In the genomic region with DNA sequence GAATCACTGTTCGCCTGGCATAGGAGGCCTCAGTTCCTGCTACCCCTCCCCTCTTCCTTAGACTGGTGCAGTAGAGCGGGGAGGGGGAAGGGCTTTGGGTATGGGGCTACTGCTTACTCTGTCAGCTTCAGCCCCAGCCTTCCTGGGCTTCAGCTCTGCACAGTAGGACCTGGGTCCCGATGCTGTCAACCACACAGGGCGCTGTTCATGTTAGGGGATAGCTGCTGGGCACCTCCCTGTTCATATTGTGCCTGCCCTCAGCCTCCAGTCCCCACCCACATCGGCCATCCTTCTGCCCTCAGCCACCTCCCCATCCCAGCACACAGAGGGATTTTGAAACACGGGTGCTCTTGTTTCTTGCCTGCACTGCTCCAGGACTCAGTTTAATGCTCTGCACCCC, we compare ENCODE assay signal across 8 mouse cellular contexts.
A peak's percentile ranks its signal among the peaks of the same experiment; 100 is the strongest.
DNase-seq lines count a peak whose midpoint lies in the region; ATAC-seq and TF ChIP-seq lines count a peak whose summit lies in the region.

No protein-coding gene starts in this region.

- peak overlapping the region; percentile 32 for H3K4me3 ChIP-seq in gastrocnemius, adult 2 months
- no peak overlapping the region for H3K4me3 ChIP-seq in hindbrain, embryonic 12.5 days
- no peak overlapping the region for H3K4me3 ChIP-seq in liver, embryonic 16.5 days (ENCODE audit: low read depth, low read length)

- H3K4me1 ChIP-seq in hindbrain, embryonic 12.5 days, result peaks cover 21% of the 10 kb centered on the region
- H3K4me1 ChIP-seq in liver, embryonic 16.5 days (ENCODE audit: control insufficient read depth, low read depth, low read length), result peaks cover 12% of the 10 kb centered on the region

- intact Hi-C loops in gastrocnemius, adult 2 months (cut with DNase I), result no loop called here

- 26% methylated on average over 6 of the region's 6 CpGs for WGBS in hindbrain, embryonic 12.5 days
- 29% methylated on average over 5 of the region's 6 CpGs for WGBS in liver, embryonic 16.5 days (ENCODE audit: insufficient replicate concordance)

- H3K27me3 ChIP-seq in hindbrain, embryonic 12.5 days, result no peaks in the 10 kb centered on the region
- 0 out of 2 replicates have a peak, but pooled peaks cover 2% of the 10 kb centered on the region for H3K27me3 ChIP-seq in liver, embryonic 16.5 days (ENCODE audit: control insufficient read depth, insufficient read depth, low read depth, low read length)

- no peak for DNase-seq in gastrocnemius, adult 2 months
- DNase-seq in gastrocnemius, adult 18-20 months (ENCODE audit: low spot score), result no peak
- DNase-seq in Muller cell, postnatal 12 days (ENCODE audit: inconsistent ontology term), result peak; percentile 5
- DNase-seq in adrenal gland, postnatal 4 days (ENCODE audit: low spot score in 2 of 2), result no peak
- no peak for DNase-seq in right cerebral cortex, adult 18-20 months
- no peak for DNase-seq in spleen, postnatal 4 days (ENCODE audit: low spot score in 2 of 2)

- H3K9ac ChIP-seq in hindbrain, embryonic 12.5 days, result no peak overlapping the region
- no peak overlapping the region for H3K9ac ChIP-seq in liver, embryonic 16.5 days (ENCODE audit: low read depth, low read length)

- TF ChIP-seq CTCF in gastrocnemius, adult 2 months (IDR thresholded peaks at IDR 0.05), result no peak

- H3K4me2 ChIP-seq in hindbrain, embryonic 12.5 days (replicated peaks), result 0 out of 2 replicates have a peak overlapping the region, but pooled peaks have one; percentile 8
- peak overlapping the region; percentile 22; the same call in 1 of the 2 replicates for H3K4me2 ChIP-seq in liver, embryonic 16.5 days (ENCODE audit: low read depth, low read length)

- H3K9me3 ChIP-seq in hindbrain, embryonic 12.5 days (replicated peaks), result no peaks in the 10 kb centered on the region
- no peaks in the 10 kb centered on the region for H3K9me3 ChIP-seq in liver, embryonic 16.5 days (replicated peaks; ENCODE audit: control insufficient read depth, low read length)

- H3K36me3 ChIP-seq in hindbrain, embryonic 12.5 days, result no peaks in the 10 kb centered on the region
- H3K36me3 ChIP-seq in liver, embryonic 16.5 days (ENCODE audit: control insufficient read depth, insufficient read depth), result no peaks in the 10 kb centered on the region

- peak; percentile 61 for ATAC-seq in hindbrain, embryonic 12.5 days (ENCODE audit: low FRiP score)
- ATAC-seq in liver, embryonic 16.5 days (ENCODE audit: low read depth), result peak; percentile 35

- H3K27ac ChIP-seq in gastrocnemius, adult 2 months, result peak overlapping the region; percentile 16; the same call in 1 of the 2 replicates
- H3K27ac ChIP-seq in hindbrain, embryonic 12.5 days, result 0 out of 2 replicates have a peak overlapping the region, but pooled peaks have one; percentile 44
- peak overlapping the region; percentile 32; the same call in 1 of the 2 replicates for H3K27ac ChIP-seq in liver, embryonic 16.5 days (ENCODE audit: low read length)
